Mouse (Mus musculus): ENCODE measurements at regions not wholly inside any gene's neighbourhood (a gene's known extent, or its start where the extent isn't known, plus 50 kb on each side); places are given as distances from the start of the nearest gene placed in this dataset.

DNA sequence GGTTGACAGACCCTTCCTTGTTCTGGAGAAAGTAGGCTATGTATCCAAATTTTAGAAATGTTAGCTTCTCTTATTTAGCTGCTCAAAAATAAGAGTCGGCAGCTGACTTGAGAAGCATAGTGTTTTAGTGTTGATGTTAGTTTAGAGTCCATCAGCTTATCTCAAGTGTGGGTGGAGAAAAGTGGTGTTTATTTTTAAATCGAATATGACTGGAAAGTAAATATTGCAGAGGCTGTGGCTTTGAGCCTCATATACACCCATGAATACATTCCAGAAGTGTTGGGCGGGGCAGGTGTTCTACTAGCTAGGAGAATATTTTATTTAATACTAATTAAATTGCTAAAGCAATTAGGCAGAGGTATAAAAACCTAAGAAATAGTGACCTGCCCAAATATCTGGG, 583.6 kb upstream of the Nr5a2 start:
- H3K9ac ChIP-seq (ENCODE audit: insufficient read depth, low read depth) = no peak overlapping the region
- no peaks in the 10 kb centered on the region for H3K27me3 ChIP-seq (replicated peaks)
- no peaks in the 10 kb centered on the region for H3K36me3 ChIP-seq (replicated peaks in 1 of 2; ENCODE audit: control insufficient read depth in 1 of 2, insufficient read depth in 1 of 2, low read length in 1 of 2)
- H3K9me3 ChIP-seq (replicated peaks; ENCODE audit: low read length) = no peaks in the 10 kb centered on the region
- TF ChIP-seq E2F4 (IDR thresholded peaks at IDR 0.05; ENCODE audit: insufficient replicate concordance, low read depth, low read length) = no peak
- no peak for TF ChIP-seq CHD1 (IDR thresholded peaks at IDR 0.05; ENCODE audit: low read depth, low read length)
- TF ChIP-seq USF1 (IDR thresholded peaks at IDR 0.05; ENCODE audit: low read depth, low read length) = no peak
- TF ChIP-seq HCFC1 (IDR thresholded peaks at IDR 0.05; ENCODE audit: low read depth, low read length) = no peak
- no peak for DNase-seq (ENCODE audit: extremely low read depth)
- in situ Hi-C loops (cut with MboI; ENCODE audit: low pct_ligation_motif_present, low pct_unique_long_range_greater_than_20kb, low sequenced_read_pairs) (no loop called here), dilution Hi-C loops (cut with MboI; ENCODE audit: extremely low pct_ligation_motif_present, extremely low pct_unique_long_range_greater_than_20kb, low sequenced_read_pairs) (no loop called here)
- no peak overlapping the region for H3K4me2 ChIP-seq (ENCODE audit: insufficient read depth, low read depth, poor library complexity, severe bottlenecking)
- H3K4me3 ChIP-seq (replicated peaks in 1 of 3; ENCODE audit: low read depth in 2 of 3, low read length in 2 of 3, poor library complexity in 1 of 3) = no peak overlapping the region
- H3K27ac ChIP-seq (ENCODE audit: insufficient read depth, low read depth) = no peak overlapping the region
- no peaks in the 10 kb centered on the region for H3K4me1 ChIP-seq (ENCODE audit: control insufficient read depth in 1 of 2, insufficient read depth in 2 of 2)
- no peaks in the 10 kb centered on the region for H3K79me2 ChIP-seq (replicated peaks; ENCODE audit: control insufficient read depth, extremely low read depth, insufficient read depth, poor library complexity, severe bottlenecking)

DNA sequence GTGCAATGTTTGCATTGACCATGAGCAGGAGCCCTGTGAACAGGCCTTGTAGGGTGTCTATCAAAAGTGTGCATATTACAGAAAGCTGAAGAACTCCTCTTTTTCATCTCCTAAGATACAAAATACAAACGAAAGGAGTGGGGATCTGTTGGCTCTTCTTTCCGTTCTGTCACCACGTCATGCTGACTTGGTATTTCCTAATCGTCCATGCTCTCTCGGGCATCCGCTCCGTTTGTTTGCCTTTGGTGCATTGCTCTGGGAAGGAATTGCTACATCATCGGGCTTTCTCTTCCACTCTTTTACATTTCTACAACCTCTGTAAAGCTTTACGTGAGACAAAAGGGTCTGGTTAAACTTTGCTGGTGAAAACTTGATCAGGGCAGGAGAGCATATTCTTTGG, 581.2 kb upstream of the Nr5a2 start:
- dilution Hi-C loops (cut with MboI; ENCODE audit: extremely low pct_ligation_motif_present, extremely low pct_unique_long_range_greater_than_20kb, low sequenced_read_pairs) (no loop called here), in situ Hi-C loops (cut with MboI; ENCODE audit: low pct_ligation_motif_present, low pct_unique_long_range_greater_than_20kb, low sequenced_read_pairs) (no loop called here)
- Histone ChIP-seq H3K27ac (ENCODE audit: insufficient read depth, low read depth) (no peak overlapping the region), H3K4me1 (ENCODE audit: control insufficient read depth in 1 of 2, insufficient read depth in 2 of 2) (no peaks in the 10 kb centered on the region), H3K9ac (ENCODE audit: insufficient read depth, low read depth) (no peak overlapping the region), H3K36me3 (replicated peaks in 1 of 2; ENCODE audit: control insufficient read depth in 1 of 2, insufficient read depth in 1 of 2, low read length in 1 of 2) (no peaks in the 10 kb centered on the region), H3K4me2 (ENCODE audit: insufficient read depth, low read depth, poor library complexity, severe bottlenecking) (no peak overlapping the region), H3K4me3 (replicated peaks in 1 of 3; ENCODE audit: low read depth in 2 of 3, low read length in 2 of 3, poor library complexity in 1 of 3) (no peak overlapping the region), H3K9me3 (replicated peaks; ENCODE audit: low read length) (no peaks in the 10 kb centered on the region), H3K79me2 (replicated peaks; ENCODE audit: control insufficient read depth, extremely low read depth, insufficient read depth, poor library complexity, severe bottlenecking) (no peaks in the 10 kb centered on the region), H3K27me3 (replicated peaks) (no peaks in the 10 kb centered on the region)
- no peak for DNase-seq (ENCODE audit: extremely low read depth)
- TF ChIP-seq SMC3 (IDR thresholded peaks at IDR 0.05; ENCODE audit: low read depth, low read length) (no peak), GABPA (IDR thresholded peaks at IDR 0.05; ENCODE audit: insufficient replicate concordance, low read depth, low read length) (no peak), MAZ (IDR thresholded peaks at IDR 0.05; ENCODE audit: low read depth, low read length) (no peak), CTCF (conservative IDR thresholded peaks at IDR 0.05 in 1 of 2, IDR thresholded peaks at IDR 0.05 in 1 of 2; ENCODE audit: low read depth in 2 of 2, low read length in 2 of 2) (no peak), USF2 (conservative IDR thresholded peaks at IDR 0.05; ENCODE audit: low read depth, low read length) (no peak), TBP (conservative IDR thresholded peaks at IDR 0.05; ENCODE audit: low read depth, low read length) (no peak), MXI1 (IDR thresholded peaks at IDR 0.05; ENCODE audit: low read depth, low read length) (no peak), E2F4 (IDR thresholded peaks at IDR 0.05; ENCODE audit: insufficient replicate concordance, low read depth, low read length) (no peak), ZKSCAN1 (IDR thresholded peaks at IDR 0.05; ENCODE audit: borderline replicate concordance, low read depth, low read length) (no peak), ZC3H11A (IDR thresholded peaks at IDR 0.05; ENCODE audit: low read depth, low read length) (no peak), BHLHE40 (IDR thresholded peaks at IDR 0.05; ENCODE audit: low read depth, low read length) (no peak), MYC (IDR thresholded peaks at IDR 0.05; ENCODE audit: low read depth, low read length) (no peak), ETS1 (conservative IDR thresholded peaks at IDR 0.05; ENCODE audit: low read depth, low read length) (no peak), POLR2A (IDR thresholded peaks at IDR 0.05; ENCODE audit: low read depth, low read length) (no peak), JUN (IDR thresholded peaks at IDR 0.05; ENCODE audit: insufficient read depth, low read depth, low read length) (no peak), ZMIZ1 (IDR thresholded peaks at IDR 0.05; ENCODE audit: low read depth, low read length) (no peak), PAX5 (IDR thresholded peaks at IDR 0.05; ENCODE audit: low read length) (no peak)
